Mouse (Mus musculus): ENCODE data around the gene Trak2. TPM values are rescaled to one million over a fixed set of nuclear protein-coding genes. Genes with fewer than 3 reads are reported as not detected.

The Trak2 gene
- polyA plus RNA-seq (2012; rRNA removed) = 24.5 and 25.8 TPM in 2 replicates

GRCm38 (mm10) chr1:58973366-58974221, at the start of gene Trak2, which contains the start of gene Stradb:
TSS of gene Trak2 (minus strand) at chr1:58973430.
TSS of gene Stradb (plus strand) at chr1:58973522.

Other genes with a start within 250 kb of the Trak2 start
- gene Casp8, start 178.1 kb downstream of the Trak2 start, polyA plus RNA-seq (2012; rRNA removed) = 9.9 and 10.6 TPM in 2 replicates
- gene Stradb, start 92 bp upstream of the Trak2 start, polyA plus RNA-seq (2012; rRNA removed) = 15.0 and 15.5 TPM in 2 replicates
- 0.01 TPM in 1 of 2 replicates, not detected in the other for gene C2cd6, start 121.5 kb upstream of the Trak2 start, polyA plus RNA-seq (2012; rRNA removed)
- gene Tmem237, start 147.0 kb upstream of the Trak2 start, polyA plus RNA-seq (2012; rRNA removed) = 3.2 and 3.9 TPM in 2 replicates
- gene Mpp4, start 190.0 kb upstream of the Trak2 start, polyA plus RNA-seq (2012; rRNA removed) = 1.0 and 1.1 TPM in 2 replicates